Mouse (Mus musculus) stomach, adult 2 months (tissue): ENCODE measurements around the gene Zfp668. TPM values are rescaled to one million over a fixed set of nuclear protein-coding genes. Genes with fewer than 3 reads are reported as not detected.

Experiments
- polyA plus RNA-seq: library from polyadenylated mRNA; depleted of rRNA; stranded (reverse); fragments of >200 nt; gene quantifications from 2 replicates; pipeline ENCODE4 v1.2.3, GENCODE M21; 2012; rRNA removed

Gene Zfp668
- 3.4 TPM in 2 replicates for polyA plus RNA-seq

DNA sequence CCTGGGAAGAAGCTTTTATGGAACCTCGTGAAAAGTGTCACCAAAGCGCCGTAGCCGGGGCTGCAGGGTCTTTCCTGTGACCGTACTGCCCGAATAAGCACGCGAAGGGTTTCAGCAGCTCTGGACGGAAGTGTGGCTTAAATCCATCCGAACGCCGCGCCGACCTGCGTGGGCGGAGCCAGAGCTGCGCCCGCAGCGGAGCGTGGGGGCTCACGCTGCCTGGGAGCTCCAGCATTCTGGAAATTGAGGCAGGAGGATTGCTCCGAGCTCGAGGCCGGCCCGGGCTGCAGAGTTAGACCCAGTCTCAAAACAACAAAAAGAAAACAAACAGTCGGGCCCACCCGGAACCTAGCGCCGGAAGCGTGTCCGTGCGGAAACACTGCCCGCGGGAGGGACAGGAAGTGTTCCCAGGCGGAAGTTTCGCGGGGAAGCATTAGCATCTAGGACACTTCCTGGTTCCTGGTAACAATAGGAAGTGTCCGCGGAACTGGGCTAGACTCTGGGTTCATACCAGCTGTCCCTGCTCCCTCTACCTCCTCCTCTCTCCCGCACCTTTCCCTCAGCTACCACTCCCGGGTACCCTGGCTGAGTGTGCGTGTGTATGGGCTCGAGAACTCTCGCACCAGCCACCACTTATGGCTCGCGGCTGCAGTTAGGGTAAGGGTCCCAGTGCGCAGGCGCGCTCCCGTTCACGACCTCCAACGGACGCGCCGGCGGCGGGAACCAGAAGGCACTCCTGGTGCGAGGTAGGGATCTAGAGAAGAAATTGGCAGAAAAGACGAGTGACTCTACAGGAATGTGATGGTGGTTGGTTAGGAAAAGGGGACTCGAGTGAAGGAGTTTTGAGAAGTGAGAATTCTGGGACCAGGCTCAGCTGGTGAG is at the start of gene Zfp668:
TSS of gene Zfp668 (minus strand) at position 362 of the 882 bp plus-strand sequence.

DNA sequence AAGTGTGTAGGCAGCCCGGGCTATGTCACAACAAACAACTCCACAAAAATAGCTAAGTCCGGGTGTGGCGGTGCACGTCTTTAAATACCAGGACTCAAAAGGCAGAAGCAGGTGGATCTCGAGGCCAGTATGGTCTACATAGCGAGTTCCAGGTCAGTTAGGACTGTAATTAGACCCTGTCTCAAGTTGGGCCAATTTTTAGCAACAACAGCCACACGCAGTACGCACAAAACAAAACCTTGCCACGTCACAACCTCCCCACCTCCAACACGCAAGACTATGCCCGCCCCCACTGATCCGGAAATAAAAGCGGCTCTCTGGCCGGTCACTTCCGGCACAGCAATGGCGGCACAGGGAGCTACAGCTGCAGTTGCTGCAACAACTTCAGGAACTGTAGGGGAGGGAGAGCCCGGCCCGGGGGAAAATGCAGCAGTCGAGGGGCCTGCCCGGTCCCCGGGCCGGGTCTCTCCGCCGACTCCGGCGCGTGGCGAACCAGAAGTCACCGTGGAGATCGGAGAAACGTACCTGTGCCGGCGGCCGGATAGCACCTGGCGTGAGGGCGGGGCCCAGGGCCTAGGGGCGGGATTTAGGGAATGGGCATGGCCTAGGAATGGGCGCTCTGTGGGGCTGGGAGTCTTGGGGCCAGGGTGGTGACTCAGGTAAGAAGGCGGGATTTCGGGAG is 35.7 kb upstream of the Zfp668 start, which contains the start of gene Kat8:
TSS of gene Kat8 (plus strand) at position 327 of the 682 bp plus-strand sequence.

DNA sequence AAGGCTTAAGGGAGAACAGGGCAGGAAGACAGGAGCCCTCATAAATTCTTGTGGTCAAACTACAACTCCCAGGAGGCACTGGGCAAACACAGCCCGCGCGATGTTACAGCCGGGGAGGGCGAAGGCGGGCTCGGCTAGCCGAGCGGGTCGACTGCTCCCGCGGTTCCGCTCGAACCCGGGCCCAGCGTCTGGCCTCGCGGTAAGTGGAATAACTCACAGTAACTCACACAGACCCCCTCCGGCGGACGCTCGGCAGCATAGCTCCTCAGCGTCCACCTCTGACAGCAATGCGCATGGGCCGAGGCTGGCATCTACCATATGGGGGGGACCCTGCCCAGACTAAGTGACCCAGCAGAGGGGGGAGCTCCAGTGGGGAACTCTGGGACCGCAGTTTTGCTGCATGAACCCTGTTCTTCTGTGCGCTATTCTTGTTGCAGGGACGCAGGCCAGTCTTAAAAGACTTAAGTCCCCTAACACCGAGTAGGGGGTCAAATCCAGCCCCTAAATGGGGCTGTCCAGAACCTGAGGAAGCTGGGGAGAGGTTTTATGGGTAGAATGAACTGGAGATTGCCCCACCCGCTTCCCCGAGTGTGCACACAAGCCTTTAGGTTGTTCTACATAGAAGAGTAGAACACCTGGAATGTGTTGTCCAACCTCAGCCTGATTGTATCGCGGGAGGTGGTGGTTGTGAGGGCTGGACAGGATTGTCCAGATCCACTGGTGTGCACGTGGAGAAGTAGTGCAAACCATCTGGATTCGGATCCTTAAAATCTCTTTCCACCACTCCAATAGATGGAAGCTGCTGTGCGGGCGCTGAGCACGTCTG is 27.6 kb upstream of the Zfp668 start, which contains the start of gene Bckdk:
TSS of gene Bckdk (plus strand) at position 112 of the 826 bp plus-strand sequence.

DNA sequence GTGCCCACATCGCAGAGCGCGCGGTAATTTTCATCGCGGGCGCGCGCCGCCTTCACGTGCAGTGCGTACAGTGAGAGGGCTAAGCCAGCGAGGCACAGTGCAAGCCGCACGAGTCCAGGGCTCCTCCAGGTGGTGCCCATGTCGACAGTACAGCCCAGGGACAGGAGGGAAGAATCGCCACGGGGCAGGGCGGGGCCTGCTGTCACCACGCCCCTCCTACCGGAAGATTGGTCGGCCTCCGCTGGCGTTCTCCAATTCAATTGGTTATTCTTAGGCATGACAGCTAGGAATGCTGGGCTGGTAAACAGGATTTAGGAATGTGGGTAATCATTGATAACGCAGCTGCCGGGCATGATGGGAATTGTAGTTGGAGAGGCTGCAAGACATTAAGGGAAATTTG is 18.8 kb upstream of the Zfp668 start, which contains the start of the genes Gm21974 and Vkorc1:
TSS of gene Gm21974 (minus strand) at position 13 of the 400 bp plus-strand sequence.
TSS of gene Vkorc1 (minus strand) at position 176 of the 400 bp plus-strand sequence.

DNA sequence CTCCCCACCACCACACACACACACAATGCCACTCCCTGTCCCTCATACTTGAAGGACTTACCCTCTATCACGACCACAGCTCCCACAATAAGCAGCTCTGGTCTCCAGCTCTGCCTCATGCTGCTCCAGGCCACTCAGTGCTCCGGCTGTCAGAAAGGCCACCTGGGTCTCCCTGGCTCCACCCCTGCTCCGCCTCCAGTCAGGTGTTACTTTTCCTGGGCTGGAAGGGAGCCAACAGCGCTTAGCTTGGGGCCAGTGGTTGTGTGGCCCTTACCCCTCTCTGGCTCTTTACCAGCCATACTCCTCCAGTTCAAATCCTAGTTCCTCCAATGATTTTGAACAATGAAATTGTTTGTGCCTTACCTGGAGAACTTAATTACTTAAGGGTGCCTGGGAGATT is 14.2 kb upstream of the Zfp668 start, which contains the start of gene Prss53:
TSS of gene Prss53 (minus strand) at position 173 of the 400 bp plus-strand sequence.

DNA sequence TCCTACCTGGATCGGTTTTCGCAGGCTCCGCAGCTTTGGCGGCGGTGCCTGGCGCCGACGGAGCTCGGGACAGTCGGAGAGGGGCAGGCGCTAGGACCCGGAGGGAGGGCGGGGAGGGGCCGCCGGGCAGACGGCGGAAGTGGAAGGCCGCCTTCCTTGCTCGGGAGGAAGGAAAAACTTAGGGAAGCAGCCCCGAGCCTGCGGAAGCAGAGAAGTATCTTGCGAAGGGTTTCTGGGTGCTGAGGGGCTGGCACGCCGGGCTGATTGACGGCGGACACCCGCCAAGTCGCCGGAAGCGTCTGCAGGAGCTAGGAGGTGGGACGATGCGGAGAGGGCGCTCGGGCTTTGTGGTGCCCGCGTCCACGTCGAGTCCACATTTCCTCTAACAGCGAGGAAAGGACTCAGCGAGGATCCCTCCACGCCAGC is 574 bp downstream of the Zfp668 start, which contains the start of gene Zfp646:
TSS of gene Zfp646 (plus strand) at position 181 of the 426 bp plus-strand sequence.

DNA sequence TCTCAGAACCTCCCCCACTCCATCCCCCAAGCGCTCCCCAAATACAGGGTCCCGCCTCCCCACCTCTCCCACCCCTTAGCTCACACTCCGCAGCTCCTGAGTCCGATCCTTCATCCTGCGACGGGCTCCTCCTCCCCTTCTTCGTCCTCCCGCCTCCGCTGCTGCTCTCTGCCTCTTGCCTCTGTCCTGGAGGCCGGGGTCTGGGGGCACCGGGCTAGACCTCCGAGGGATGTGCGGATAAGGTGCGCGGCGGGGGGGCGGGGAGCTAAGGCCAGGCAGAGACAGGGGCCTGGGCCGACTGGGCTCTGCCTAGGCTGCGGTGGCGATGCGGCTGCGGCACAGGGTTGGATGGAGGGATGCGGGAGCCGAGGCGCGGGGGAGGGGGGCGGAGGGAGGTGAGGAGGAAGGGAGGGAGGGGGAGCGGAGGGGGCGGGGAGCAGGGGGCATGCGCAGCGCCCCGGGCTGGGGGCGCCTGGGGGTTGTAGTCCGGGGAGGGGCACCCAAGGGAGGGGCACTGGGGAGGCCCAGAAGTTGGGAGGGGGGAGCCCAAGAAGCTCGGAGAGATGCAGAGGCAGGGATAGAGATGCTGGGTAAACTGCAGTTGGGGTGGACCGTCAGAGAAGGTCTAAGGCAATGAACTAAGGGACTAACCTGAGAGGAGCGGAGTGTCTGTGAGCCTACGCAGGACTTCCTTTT is 52.3 kb downstream of the Zfp668 start, which contains the start of the genes Stx4a and Stx1b:
TSS of gene Stx4a (plus strand) at position 119 of the 696 bp plus-strand sequence.
TSS of gene Stx1b (minus strand) at position 374 of the 696 bp plus-strand sequence.

Other genes starting within 250 kb of the Zfp668 start
- gene Bcl7c, start 167.9 kb downstream of the Zfp668 start, polyA plus RNA-seq = 20.6 and 22.6 TPM in 2 replicates
- 20.2 and 35.6 TPM in 2 replicates for gene Ctf1, start 164.1 kb downstream of the Zfp668 start, polyA plus RNA-seq
- not detected in 2 replicates for gene Ctf2, start 144.7 kb downstream of the Zfp668 start, polyA plus RNA-seq
- gene Fbxl19, start 132.3 kb downstream of the Zfp668 start, polyA plus RNA-seq = 22.9 and 30.3 TPM in 2 replicates
- gene Orai3, start 107.0 kb downstream of the Zfp668 start, polyA plus RNA-seq = 20.9 and 23.7 TPM in 2 replicates
- 4.1 and 4.5 TPM in 2 replicates for gene Setd1a, start 100.2 kb downstream of the Zfp668 start, polyA plus RNA-seq
- gene Gm49388, start 91.2 kb downstream of the Zfp668 start, polyA plus RNA-seq = not detected in 2 replicates
- gene Hsd3b7, start 76.2 kb downstream of the Zfp668 start, polyA plus RNA-seq = 21.9 and 24.6 TPM in 2 replicates
- 26.6 and 29.8 TPM in 2 replicates for gene Stx4a, start 52.5 kb downstream of the Zfp668 start, polyA plus RNA-seq
- gene Stx1b, start 52.3 kb downstream of the Zfp668 start, polyA plus RNA-seq = 2.1 and 2.7 TPM in 2 replicates
- gene Zfp646, start 607 bp downstream of the Zfp668 start, polyA plus RNA-seq = 5.6 and 6.4 TPM in 2 replicates
- gene Prss53, start 14.1 kb upstream of the Zfp668 start, polyA plus RNA-seq = 2.9 and 3.2 TPM in 2 replicates
- not detected in 2 replicates for gene Gm21974, start 18.6 kb upstream of the Zfp668 start, polyA plus RNA-seq
- 72.4 and 102 TPM in 2 replicates for gene Vkorc1, start 18.8 kb upstream of the Zfp668 start, polyA plus RNA-seq
- 75.1 and 76.5 TPM in 2 replicates for gene Bckdk, start 27.3 kb upstream of the Zfp668 start, polyA plus RNA-seq
- gene Kat8, start 35.7 kb upstream of the Zfp668 start, polyA plus RNA-seq = 4.1 and 4.7 TPM in 2 replicates
- gene Prss8, start 53.3 kb upstream of the Zfp668 start, polyA plus RNA-seq = 112 and 116 TPM in 2 replicates
- 10.6 and 11.3 TPM in 2 replicates for gene Prss36, start 69.9 kb upstream of the Zfp668 start, polyA plus RNA-seq
- gene Fus, start 90.6 kb upstream of the Zfp668 start, polyA plus RNA-seq = 67.4 and 92.5 TPM in 2 replicates
- gene Pycard, start 117.0 kb upstream of the Zfp668 start, polyA plus RNA-seq = 87.6 and 101 TPM in 2 replicates
- 4.5 and 4.9 TPM in 2 replicates for gene Trim72, start 127.1 kb upstream of the Zfp668 start, polyA plus RNA-seq
- 1.7 and 3.5 TPM in 2 replicates for gene Itgam, start 185.8 kb upstream of the Zfp668 start, polyA plus RNA-seq
- not detected in 2 replicates for gene Gm49368, start 185.9 kb upstream of the Zfp668 start, polyA plus RNA-seq